Mouse (Mus musculus) stomach, embryonic 16.5 days (tissue): ENCODE measurements around the gene Egln1. TPM values are rescaled to one million over a fixed set of nuclear protein-coding genes. Genes with fewer than 3 reads are reported as not detected.
A peak's percentile ranks its signal among the peaks of the same experiment; 100 is the strongest.

Experiments
- ATAC-seq: fragments of 200-750 bp; cut with Nextera tagmentation; 2 replicates; pipeline ENCODE4 v1.8.0; 2017; ENCODE audit warnings: moderate number of reproducible peaks, moderate TSS enrichment; ENCODE audit not compliant: insufficient read depth, low FRiP score
- H3K27ac ChIP-seq: fragments of 300-500 bp; sonication (generic); 2 replicates; pipeline ENCODE4 v1.5.1; 2014; ENCODE audit warnings: low read length
- H3K27me3 ChIP-seq: fragments of 300-500 bp; sonication (generic); 2 replicates; pipeline ENCODE4 v1.6.1; 2014; ENCODE audit warnings: low read length, control low read depth, mixed read lengths; ENCODE audit not compliant: control insufficient read depth, insufficient read depth
- H3K36me3 ChIP-seq: fragments of 300-500 bp; sonication (generic); 2 replicates; pipeline ENCODE4 v1.6.1; 2014; ENCODE audit warnings: low read length; ENCODE audit not compliant: control insufficient read depth, insufficient read depth
- H3K4me1 ChIP-seq: fragments of 300-500 bp; sonication (generic); 2 replicates; pipeline ENCODE4 v1.6.1; 2014; ENCODE audit warnings: low read length, control low read depth, mixed read lengths; ENCODE audit not compliant: control insufficient read depth, insufficient read depth
- H3K4me2 ChIP-seq: fragments of 300-500 bp; sonication (generic); 2 replicates; pipeline ENCODE4 v1.6.1; 2014; ENCODE audit warnings: low read depth, low read length, mixed read lengths
- H3K4me3 ChIP-seq: fragments of 300-500 bp; sonication (generic); replicated peaks from 2 replicates; pipeline ENCODE4 v1.5.1; 2014; ENCODE audit warnings: mild to moderate bottlenecking, low read length
- H3K9ac ChIP-seq: fragments of 300-500 bp; sonication (generic); 2 replicates; pipeline ENCODE4 v1.6.1; 2014; ENCODE audit warnings: low read length
- H3K9me3 ChIP-seq: fragments of 300-500 bp; sonication (generic); replicated peaks from 2 replicates; pipeline ENCODE4 v1.6.1; 2016; ENCODE audit warnings: low read length, control low read depth; ENCODE audit not compliant: control insufficient read depth
- WGBS: fragments of 180-500 bp; shearing (Covaris S2); extraction: QIAGEN DNeasy Blood & Tissue Kit; methylation state at CpG from one replicate; pipeline ENCODE4 v1.1.7; 2014; 5-methylcytosine and 5-hydroxymethylcytosine counted together
- polyA plus RNA-seq: library from polyadenylated mRNA; unstranded; fragments of >200 nt; fragmentation: Nextera tagmentation; extraction: Ambion mirVana; gene quantifications from 2 replicates; pipeline ENCODE4 v1.2.1, GENCODE M21; 2015

Gene Egln1
- polyA plus RNA-seq, 1 experiment from 2014 or later, result 12.9 TPM

GRCm38 (mm10) chr8:124973221-124973620, 24.1 kb upstream of the Egln1 start:
- Histone ChIP-seq H3K36me3 (no peaks in the 10 kb centered on the region), H3K4me1 (no peaks in the 10 kb centered on the region), H3K27ac (no peak overlapping the region), H3K9ac (no peak overlapping the region), H3K4me2 (no peak overlapping the region), H3K27me3 (no peaks in the 10 kb centered on the region), H3K9me3 (no peaks in the 10 kb centered on the region), H3K4me3 (no peak overlapping the region)
- ATAC-seq, result no peak
- WGBS, result 72% methylated on average over 8 of the region's 8 CpGs

GRCm38 (mm10) chr8:124970312-124970933, 21.3 kb upstream of the Egln1 start:
- Histone ChIP-seq H3K27me3 (no peaks in the 10 kb centered on the region), H3K4me2 (no peak overlapping the region), H3K36me3 (no peaks in the 10 kb centered on the region), H3K9me3 (no peaks in the 10 kb centered on the region), H3K4me1 (no peaks in the 10 kb centered on the region), H3K4me3 (no peak overlapping the region), H3K9ac (no peak overlapping the region), H3K27ac (no peak overlapping the region)
- ATAC-seq, result no peak
- 64% methylated on average over 6 of the region's 6 CpGs for WGBS

GRCm38 (mm10) chr8:124964966-124965365, 15.8 kb upstream of the Egln1 start:
- H3K27ac ChIP-seq, result no peak overlapping the region
- 81% methylated on average over 8 of the region's 8 CpGs for WGBS
- peaks cover 9% of the 10 kb centered on the region; the same call in 1 of the 2 replicates for H3K4me1 ChIP-seq
- H3K9me3 ChIP-seq, result no peaks in the 10 kb centered on the region
- H3K9ac ChIP-seq, result no peak overlapping the region
- H3K36me3 ChIP-seq, result no peaks in the 10 kb centered on the region
- no peak for ATAC-seq
- no peak overlapping the region for H3K4me3 ChIP-seq
- no peaks in the 10 kb centered on the region for H3K27me3 ChIP-seq
- no peak overlapping the region for H3K4me2 ChIP-seq

- Histone ChIP-seq H3K9ac (no peak overlapping the region), H3K36me3 (no peaks in the 10 kb centered on the region), H3K4me1 (peaks cover 12% of the 10 kb centered on the region; the same call in 1 of the 2 replicates), H3K27me3 (no peaks in the 10 kb centered on the region), H3K9me3 (no peaks in the 10 kb centered on the region), H3K4me2 (no peak overlapping the region), H3K27ac (no peak overlapping the region), H3K4me3 (no peak overlapping the region)
- 82% methylated on average over 5 of the region's 5 CpGs for WGBS
- no peak for ATAC-seq
Observed at GRCm38 (mm10) chr8:124963246-124963645, 14.1 kb upstream of the Egln1 start.

- 6% methylated on average over 8 of the region's 8 CpGs for WGBS
- H3K4me3 ChIP-seq, result no peak overlapping the region
- H3K9ac ChIP-seq, result 0 out of 2 replicates have a peak overlapping the region, but pooled peaks have one; percentile 31
- H3K9me3 ChIP-seq, result no peaks in the 10 kb centered on the region
- H3K36me3 ChIP-seq, result no peaks in the 10 kb centered on the region
- no peak for ATAC-seq
- H3K27me3 ChIP-seq, result no peaks in the 10 kb centered on the region
- peaks cover 12% of the 10 kb centered on the region; the same call in 1 of the 2 replicates for H3K4me1 ChIP-seq
- H3K4me2 ChIP-seq, result no peak overlapping the region
- H3K27ac ChIP-seq, result peak overlapping the region; percentile 25
Observed at GRCm38 (mm10) chr8:124960226-124960880, 11.2 kb upstream of the Egln1 start.

- 38% methylated on average over 8 of the region's 8 CpGs for WGBS
- ATAC-seq, result peak; percentile 37; the same call in 1 of the 2 replicates
- H3K4me3 ChIP-seq, result no peak overlapping the region
- H3K9ac ChIP-seq, result no peak overlapping the region
- H3K27ac ChIP-seq, result peak overlapping the region; percentile 25; the same call in 1 of the 2 replicates
- no peak overlapping the region for H3K4me2 ChIP-seq
- H3K27me3 ChIP-seq, result no peaks in the 10 kb centered on the region
- H3K9me3 ChIP-seq, result no peaks in the 10 kb centered on the region
- no peaks in the 10 kb centered on the region for H3K36me3 ChIP-seq
- peaks cover 12% of the 10 kb centered on the region; the same call in 1 of the 2 replicates for H3K4me1 ChIP-seq
Observed at GRCm38 (mm10) chr8:124959462-124960225, 10.5 kb upstream of the Egln1 start.

GRCm38 (mm10) chr8:124954572-124955082, 5.5 kb upstream of the Egln1 start:
- 72% methylated on average over 8 of the region's 8 CpGs for WGBS
- Histone ChIP-seq H3K27ac (no peak overlapping the region), H3K4me2 (no peak overlapping the region), H3K4me3 (no peak overlapping the region), H3K4me1 (peaks cover 9% of the 10 kb centered on the region), H3K9ac (no peak overlapping the region), H3K36me3 (no peaks in the 10 kb centered on the region), H3K9me3 (no peaks in the 10 kb centered on the region), H3K27me3 (no peaks in the 10 kb centered on the region)
- ATAC-seq, result no peak

GRCm38 (mm10) chr8:124953188-124953587, 4.1 kb upstream of the Egln1 start:
- ATAC-seq, result no peak
- 79% methylated on average over 7 of the region's 7 CpGs for WGBS

GRCm38 (mm10) chr8:124950865-124951264, 1.7 kb upstream of the Egln1 start:
- peak overlapping the region; percentile 99 for H3K27ac ChIP-seq

More at GRCm38 (mm10) chr8:124953188-124953587, 4.1 kb upstream of the Egln1 start:
- no peak overlapping the region for H3K4me3 ChIP-seq
- no peak overlapping the region for H3K4me2 ChIP-seq
- no peak overlapping the region for H3K27ac ChIP-seq
- no peak overlapping the region for H3K9ac ChIP-seq
- no peaks in the 10 kb centered on the region for H3K36me3 ChIP-seq
- peaks cover 9% of the 10 kb centered on the region for H3K4me1 ChIP-seq
- H3K27me3 ChIP-seq, result no peaks in the 10 kb centered on the region
- no peaks in the 10 kb centered on the region for H3K9me3 ChIP-seq

More at GRCm38 (mm10) chr8:124950865-124951264, 1.7 kb upstream of the Egln1 start:
- Histone ChIP-seq H3K36me3 (no peaks in the 10 kb centered on the region), H3K4me3 (peak overlapping the region; percentile 94), H3K9ac (peak overlapping the region; percentile 95), H3K4me2 (peak overlapping the region; percentile 63), H3K9me3 (no peaks in the 10 kb centered on the region), H3K4me1 (peaks cover 21% of the 10 kb centered on the region), H3K27me3 (no peaks in the 10 kb centered on the region)
- no peak for ATAC-seq
- WGBS, result 39% methylated on average over 2 of the region's 2 CpGs
